Mouse (Mus musculus): Measurements from ENCODE around the gene Cstf2t.
A peak's percentile ranks its signal among the peaks of the same experiment; 100 is the strongest.

Cstf2t gene

DNA sequence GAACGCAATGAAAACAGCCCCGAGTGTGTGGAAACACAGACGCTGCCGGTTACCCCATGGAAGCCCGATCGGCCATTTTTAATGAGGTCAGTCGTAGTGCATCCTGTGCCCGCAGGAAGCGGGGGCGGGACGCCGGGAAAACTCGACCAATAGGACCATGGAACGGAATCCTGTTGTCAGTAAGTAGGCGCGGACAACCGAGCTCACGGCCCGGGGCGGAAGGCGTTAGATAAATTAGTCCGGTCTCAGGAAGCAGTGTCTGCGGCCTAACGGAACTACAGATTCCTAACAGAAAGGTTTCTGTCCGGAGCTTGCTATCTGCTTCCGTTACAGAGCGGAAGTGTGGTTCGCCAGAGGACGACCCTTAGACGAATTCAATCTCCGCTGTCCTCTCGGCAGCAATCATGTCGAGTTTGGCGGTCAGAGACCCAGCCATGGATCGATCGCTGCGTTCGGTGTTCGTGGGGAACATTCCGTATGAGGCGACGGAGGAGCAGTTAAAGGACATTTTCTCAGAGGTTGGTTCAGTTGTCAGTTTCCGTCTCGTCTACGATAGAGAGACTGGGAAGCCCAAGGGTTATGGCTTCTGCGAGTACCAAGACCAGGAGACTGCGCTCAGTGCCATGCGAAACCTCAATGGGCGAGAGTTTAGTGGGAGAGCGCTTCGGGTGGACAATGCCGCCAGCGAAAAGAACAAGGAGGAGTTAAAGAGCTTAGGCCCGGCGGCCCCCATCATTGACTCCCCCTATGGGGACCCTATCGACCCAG is at the start of gene Cstf2t:
Gene Cstf2t (plus strand): TSS at position 176 of the 768 bp plus-strand sequence.
- peak; percentile 98 for DNase-seq (ENCODE audit: low spot score in 2 of 2)

DNA sequence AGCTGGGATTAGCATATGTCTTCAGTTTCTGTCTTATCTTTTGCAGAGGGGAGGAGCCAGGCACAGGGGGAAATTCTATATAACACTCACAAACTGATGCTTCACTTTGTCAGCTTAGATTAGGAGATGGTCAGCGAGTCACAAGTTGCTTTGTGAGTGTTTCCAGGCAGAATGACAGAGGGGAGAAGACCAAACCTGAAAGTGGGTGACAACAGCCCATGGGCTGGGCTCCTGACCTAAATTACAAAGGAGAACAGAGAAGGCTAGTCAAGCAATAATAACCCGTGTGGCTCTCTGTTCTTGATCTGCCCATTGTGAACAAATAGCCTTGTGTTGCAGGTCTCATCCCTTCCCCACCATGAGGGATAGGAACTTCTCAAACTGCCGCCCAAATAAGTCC is 43.7 kb upstream of the Cstf2t start:
- DNase-seq (ENCODE audit: low spot score in 2 of 2) = no peak

DNA sequence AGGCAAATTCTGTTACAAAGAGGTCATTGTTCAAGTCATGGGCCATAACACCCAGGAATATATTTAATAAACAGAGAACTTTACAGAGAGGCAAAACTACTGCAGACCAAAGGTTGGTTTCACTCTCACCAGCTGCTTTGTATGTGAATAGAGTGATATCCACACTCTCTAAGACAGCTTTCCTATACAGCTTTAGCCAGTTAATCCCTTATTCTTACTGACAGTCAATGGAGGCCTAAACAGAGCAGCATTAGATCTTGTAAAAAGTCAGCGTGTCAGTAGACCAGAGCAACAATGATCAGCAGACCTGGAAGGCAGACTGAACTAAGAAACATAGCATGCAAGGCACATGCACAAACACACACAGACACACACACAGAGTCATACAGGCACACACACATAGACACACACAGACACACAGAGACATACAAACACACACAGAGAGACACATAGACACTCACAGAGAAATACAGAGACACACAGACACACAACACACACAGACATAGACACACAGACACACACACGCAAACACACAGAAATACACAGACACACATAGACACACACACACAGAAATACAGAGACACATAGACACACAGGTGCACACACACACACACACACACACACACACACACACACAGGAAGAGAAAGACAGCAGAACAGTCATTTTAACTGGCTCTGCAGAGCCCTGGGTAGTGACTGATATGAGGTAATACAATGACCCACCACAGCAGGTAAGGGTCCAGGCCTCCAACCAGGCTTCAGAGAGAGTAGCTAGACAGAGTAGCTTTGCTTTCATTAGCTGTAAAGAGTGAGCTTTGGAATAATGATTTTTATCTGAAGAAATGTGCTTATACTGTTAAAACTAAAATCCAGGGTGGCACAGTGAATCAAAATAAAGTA is 41.4 kb upstream of the Cstf2t start:
- no peak for DNase-seq (ENCODE audit: low spot score in 2 of 2)

DNA sequence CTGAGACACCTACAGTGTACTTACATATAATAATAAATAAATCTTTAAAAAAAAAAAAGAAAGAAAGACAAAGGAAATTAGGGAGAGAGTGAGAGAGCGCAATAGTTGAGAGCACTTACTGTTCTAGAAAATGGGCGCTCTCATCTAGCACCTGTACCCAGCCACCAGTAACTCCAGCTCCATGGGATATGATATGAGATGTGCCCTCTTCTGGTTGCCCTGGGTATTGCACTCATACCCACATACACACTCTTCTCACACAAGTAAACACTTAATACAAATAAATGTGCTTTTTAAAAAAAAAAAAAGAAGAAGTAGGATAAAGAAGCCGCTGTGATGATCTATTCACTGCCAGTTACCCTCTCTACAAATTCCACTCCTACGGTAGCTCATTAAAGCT is 36.0 kb upstream of the Cstf2t start:
- DNase-seq (ENCODE audit: low spot score in 2 of 2) = no peak

DNA sequence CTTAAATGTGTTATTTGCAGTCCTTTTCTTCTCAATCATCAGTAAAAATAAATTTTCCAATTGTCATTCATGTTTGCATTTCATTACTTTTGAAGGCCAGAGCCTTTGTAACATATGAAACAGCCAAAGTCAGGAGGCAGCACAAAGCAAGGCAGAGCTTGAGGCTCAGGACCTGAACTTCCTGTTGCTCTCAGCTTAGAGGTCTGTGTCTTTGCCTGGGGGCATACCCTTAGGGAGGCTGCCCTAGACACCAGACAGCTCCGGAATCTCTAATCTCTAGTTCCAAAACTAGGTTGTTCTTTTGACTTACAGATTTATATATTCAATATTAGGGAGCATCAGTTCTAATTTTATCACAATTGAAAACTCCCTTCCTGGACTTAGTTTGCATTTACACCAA is 17.9 kb upstream of the Cstf2t start:
- DNase-seq (ENCODE audit: low spot score in 2 of 2) = no peak

DNA sequence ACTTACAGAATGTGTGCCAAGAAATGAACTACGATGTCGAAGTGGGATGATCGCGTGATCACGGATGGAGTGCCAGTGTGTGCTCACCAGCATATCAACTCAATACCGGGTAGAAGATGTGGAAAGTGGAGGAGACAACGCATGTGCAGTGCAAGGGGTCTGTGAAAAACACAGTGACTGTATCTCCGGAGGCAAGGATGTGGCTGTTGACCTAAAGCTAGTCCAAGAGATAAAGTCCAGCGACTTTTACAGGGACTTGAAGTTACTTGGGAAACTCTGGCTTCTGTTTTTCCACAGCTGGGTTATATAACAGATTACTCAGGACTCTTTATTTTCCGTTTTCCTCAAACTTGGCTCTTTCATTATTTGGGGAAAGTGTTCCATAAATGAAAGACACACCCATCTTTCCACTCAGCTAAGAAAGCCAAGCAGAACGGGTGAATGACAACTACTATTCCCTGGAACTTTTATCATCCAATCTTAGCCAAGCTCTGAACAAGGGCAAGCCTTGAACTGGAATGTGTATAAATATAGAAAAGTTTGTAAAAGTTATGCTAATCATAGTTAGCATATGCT is 17.3 kb upstream of the Cstf2t start:
- no peak for DNase-seq (ENCODE audit: low spot score in 2 of 2)

DNA sequence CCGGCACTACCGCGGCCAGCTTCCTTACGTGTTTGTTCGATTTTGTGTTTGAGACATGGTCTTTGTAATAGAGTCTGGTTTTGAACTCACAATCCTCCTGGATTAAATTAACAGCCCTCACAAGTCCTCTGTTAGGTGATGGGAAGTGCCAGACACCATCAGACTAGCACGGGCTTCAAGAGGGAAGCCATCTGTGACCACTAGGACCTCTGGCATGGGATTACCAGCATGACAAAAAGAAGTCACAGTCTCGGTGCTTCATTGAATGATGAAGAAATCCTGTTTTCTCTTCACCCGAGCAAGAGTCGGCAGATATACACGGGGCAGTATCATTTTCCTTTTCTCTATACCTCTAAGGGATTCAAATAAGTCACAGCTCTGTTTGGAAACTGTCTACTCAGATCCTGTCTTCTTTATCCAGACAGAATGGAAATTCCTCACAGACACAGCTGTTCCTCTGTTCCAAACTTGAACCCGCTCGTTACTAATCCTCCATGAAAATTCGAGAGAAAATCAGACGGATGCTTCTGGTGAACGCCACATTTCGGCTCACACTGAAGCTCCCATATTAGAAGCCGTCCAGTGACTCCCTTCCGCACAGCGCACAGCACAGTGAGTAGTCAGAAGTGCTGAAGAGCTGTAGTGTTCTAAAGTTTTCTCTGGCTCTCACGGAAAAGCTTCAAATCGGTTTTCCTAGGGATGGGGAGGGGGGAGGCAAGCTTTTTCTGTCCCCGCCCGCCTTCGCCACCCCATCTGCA is 8.5 kb upstream of the Cstf2t start:
- DNase-seq (ENCODE audit: low spot score in 2 of 2) = no peak

DNA sequence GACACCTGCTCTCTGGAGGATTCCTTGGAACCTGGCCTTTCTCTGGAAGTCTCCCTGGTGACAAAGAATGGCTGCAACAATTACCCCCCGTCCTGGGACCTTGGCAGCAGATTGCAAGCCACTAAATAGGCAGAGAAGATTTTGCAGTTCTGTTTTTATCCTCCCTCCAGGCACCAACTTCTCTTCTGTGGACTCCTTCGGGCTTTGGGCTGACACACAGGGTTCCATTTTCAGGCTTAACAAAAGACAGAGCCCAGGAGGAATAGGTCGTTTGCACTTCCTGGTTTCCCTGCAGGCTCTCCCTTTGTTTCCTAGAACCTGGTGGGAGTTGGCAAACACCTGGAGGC is 7.9 kb upstream of the Cstf2t start:
- DNase-seq (ENCODE audit: low spot score in 2 of 2) = no peak

DNA sequence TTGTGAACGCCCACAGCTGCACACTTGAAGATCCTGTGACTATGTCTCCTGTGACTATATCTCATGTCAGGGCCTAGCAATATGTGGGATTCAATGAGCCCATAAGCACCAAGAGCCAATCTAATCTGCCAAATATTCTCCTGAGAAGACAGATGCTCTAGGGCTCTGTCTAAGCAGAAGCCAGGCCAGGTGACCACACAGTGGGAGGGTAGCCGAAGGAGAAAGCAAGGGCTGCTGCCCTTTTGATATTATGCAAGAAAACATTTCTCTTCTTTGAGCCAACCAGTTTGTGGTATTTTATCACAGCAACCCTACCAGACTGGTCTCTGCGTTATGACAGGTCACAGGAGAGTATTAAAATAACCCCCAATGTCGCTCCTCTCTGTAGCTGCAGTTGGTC is 6.5 kb upstream of the Cstf2t start:
- no peak for DNase-seq (ENCODE audit: low spot score in 2 of 2)

DNA sequence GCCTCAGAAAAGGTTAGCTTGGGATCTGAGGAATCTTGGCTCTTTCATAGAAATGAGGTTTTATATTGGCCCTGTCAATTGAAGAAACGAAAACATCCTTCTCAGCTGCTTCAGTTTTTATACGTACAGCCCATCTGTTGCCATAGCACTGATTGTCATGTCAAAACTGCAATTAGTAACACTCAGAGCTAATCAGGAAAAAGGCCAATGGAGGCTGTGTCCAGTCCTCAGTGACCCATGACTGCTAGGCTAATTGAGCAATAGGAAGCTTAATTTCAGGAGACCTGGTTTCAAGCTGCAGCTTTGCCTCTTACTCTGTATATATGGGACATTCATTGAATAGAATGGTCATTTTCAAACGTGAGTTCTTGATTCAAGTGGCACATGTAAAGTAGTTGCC is 4.4 kb upstream of the Cstf2t start:
- no peak for DNase-seq (ENCODE audit: low spot score in 2 of 2)

DNA sequence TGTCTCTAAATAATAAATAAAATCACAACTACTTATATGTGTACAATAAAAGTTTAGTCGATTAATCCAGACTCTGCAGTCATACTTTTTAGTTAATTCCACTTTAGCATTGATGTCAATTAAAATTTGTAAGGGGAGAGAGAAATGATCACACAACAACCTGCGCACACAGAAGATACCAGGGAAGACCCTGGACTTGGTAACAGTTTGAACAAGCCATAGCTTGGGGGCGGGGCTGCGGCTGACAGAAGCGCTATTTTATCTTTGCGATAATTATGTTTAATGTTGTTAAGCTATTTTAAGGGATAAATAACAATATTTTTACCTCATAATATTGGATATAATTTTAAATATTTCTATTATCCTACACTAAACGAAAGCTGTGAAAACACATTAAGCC is 411 bp upstream of the Cstf2t start:
- DNase-seq (ENCODE audit: low spot score in 2 of 2) = no peak

DNA sequence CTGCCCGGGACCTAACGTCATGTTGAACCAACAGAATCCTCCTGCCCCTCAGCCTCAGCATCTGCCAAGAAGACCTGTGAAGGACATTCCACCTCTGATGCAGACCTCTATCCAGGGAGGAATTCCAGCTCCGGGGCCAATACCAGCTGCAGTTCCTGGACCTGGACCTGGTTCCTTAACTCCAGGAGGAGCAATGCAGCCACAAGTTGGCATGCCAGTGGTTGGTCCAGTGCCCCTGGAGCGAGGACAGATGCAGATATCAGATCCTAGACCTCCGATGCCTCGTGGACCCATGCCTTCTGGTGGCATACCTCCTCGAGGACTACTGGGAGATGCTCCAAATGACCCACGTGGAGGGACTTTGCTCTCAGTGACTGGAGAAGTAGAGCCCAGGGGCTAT is 1.1 kb downstream of the Cstf2t start:
- DNase-seq (ENCODE audit: low spot score in 2 of 2) = no peak

DNA sequence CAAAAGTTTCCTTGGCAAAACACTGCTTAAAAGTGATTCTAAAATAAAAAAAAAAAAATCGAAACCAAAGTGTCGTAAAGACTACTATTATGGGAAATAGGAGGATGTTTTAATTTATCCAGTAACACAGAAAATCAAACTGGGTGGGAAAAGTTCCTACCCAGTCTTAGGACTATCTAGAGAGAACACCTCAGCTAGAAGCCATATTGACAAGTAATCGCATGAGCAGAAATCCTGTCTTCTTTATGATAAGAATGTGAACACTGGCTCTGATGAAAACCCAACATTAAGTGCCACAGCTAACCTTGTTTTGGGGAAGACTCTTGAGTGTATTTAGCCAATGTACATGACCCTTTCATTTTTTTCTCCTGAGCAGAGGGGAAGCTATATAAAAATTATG is 15.2 kb downstream of the Cstf2t start:
- DNase-seq (ENCODE audit: low spot score in 2 of 2) = no peak

DNA sequence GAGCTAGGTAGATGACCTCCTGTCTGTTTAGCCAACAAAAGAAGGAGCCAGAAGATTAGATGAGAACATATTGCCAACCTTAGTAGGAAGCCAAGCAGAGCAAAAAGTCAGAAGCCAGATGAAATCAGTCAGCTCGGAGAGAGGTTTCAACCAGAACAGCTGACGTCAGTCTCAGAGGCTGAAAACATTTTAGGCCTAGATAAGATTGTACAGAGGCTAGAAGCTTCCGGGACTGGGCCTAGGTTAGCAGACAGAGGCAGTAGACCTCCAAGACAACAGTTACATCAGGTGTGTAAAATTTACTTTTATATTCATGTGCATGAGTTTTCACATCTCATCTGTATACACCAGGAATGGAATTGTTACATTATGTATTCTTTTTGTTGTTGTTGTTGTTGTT is 16.7 kb downstream of the Cstf2t start:
- DNase-seq (ENCODE audit: low spot score in 2 of 2) = no peak

DNA sequence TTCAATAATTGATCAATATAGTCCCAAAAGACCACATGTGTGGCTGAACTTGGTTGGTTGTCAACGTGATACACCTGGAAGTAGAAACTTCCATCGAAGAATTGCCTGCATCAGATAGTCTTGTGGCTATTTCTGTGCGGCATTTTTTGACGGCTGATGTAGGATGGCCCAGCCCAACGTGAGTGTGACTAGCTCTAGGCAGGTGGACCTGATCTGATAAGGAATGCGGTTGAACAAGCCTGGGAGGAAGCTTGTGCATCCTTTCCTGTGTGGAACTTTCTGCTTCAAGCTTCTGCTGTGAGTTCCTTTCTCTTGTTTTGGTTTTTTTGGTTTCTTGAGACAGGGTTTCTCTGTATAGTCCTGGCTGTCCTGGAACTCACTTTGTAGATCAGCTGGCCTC is 22.1 kb downstream of the Cstf2t start:
- DNase-seq (ENCODE audit: low spot score in 2 of 2) = no peak

DNA sequence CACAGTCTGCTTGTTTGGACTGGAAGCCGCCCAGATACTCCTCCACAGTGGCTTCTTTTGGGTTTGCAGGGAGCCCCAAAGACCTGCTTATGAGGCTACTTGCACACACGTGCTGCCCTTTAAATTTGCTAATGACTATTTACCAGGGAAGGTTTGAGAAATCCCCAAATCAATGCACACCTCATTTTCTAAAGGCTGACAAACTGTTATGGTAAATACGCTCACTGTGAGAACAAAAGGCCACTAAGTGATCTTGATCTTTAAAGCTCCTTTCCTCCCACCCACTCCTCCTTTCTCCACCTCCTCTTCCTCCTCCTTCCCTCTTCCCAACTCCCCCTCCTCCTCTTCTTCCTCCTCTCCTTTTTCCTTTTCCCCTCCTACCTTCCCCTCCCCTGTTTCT is 23.4 kb downstream of the Cstf2t start:
- DNase-seq (ENCODE audit: low spot score in 2 of 2) = no peak

DNA sequence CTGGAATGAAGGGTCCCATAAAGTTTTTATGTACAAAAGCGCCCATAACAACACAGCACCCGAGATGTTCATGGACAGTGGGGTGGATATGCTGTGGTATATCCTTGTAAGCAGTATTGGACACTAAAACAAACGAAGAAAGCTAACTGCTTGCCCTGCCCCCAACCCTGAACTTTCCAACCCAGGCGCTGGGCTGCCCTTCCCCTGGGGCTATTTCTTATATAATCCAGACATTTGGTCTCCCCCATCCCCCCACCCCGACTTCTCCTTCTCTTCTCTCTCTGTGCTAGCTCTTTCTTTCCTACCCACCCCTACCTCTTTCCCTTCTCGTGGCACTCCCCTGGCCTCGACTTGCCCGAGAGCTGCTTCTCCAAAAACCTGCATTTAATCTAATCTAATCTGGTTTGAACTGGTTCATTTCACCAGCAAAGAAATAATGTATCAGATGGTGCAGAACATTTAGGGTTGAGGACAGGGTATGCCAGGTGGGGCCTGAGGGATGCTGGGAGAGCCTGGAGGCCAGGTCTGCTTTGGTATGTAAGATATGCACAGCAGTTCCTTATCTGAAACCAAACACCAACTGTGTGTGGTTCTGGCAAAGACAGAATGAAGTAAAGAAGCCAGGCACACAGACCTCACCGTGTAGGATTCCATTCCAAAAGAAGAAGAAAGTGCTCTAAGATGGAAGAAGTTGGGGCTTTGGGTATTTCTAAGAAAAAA is 24.4 kb downstream of the Cstf2t start:
- no peak for DNase-seq (ENCODE audit: low spot score in 2 of 2)

DNA sequence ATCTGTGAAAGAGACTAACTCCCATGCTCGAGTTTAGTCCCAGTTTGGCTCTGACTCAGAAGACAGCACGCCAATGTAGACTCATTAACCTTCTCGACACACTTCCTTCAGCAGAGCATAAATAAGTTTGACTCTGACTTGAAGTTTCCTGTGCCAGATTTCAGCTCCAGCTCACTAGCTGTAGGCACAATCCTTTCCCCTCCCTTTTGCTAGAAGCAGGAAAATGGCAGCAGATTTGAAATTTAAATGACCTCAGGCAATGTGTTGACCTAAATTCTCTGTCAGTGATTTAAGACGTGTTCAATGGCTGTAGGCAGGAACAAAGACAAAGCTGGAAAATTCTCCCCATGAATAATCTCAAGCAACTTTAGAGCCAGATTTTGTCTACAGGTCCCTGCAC is 32.1 kb downstream of the Cstf2t start:
- no peak for DNase-seq (ENCODE audit: low spot score in 2 of 2)

DNA sequence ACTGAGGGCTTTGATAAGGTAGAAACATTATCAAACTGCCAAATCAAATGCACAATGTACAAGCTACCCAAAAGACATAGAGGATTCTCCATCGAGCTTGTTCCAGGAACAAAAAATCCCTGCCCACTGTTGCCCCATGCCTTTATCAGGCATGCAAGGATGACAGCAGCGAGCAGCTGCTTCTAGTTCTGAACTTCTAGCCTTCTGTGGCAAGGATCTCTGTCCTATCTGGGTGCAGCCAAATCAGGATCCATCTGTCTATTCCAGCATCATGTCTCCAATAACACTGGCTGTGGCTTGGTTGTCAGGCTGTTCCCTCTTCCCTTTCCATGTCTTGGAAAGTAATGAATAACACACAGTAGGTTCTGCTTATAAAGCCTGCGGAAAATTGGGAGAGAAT is 42.0 kb downstream of the Cstf2t start:
- no peak for DNase-seq (ENCODE audit: low spot score in 2 of 2)

DNA sequence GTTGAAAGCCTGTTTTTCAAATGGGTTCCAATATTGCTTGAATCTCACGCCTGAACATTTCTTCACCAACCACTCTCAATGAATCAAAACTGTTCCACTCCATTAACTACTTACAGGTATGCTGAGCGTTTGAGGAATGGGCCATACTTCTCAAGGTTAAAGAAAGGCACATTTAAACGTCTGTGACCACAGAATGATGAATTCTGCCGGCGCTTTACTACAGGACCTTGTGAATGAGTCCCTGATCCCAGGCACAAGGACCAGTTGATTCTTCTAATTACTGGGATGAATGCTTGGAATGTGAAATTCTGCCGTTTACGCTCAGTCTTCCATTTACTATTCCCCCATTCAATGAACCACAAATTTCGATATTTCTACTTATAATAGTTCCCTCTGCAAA is 50.0 kb downstream of the Cstf2t start:
- no peak for DNase-seq (ENCODE audit: low spot score in 2 of 2)

DNA sequence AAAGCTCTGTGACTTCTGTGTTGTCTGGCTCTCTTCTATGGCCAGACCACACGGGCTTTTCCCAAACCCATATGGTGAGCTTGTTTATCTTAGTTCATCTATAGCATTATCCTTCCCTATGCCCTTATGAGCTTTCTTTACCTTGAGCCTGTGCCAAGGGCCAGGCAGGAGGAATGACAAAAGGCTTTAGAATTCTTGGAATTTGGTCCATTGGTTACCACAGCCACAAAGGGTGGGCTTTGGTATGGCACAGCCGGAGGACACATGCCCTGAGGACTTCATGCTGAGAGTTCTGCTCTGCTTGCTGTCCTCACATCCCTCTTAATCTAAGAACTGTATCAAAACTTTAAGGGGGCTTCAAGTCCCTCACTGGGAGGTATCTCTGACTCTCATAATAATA is 53.7 kb downstream of the Cstf2t start:
- DNase-seq (ENCODE audit: low spot score in 2 of 2) = no peak
